Mouse (Mus musculus): ENCODE results near the gene Meioc. TPM values are rescaled to one million over a fixed set of nuclear protein-coding genes. Genes with fewer than 3 reads are reported as not detected.

Gene Meioc
- 9.0 and 9.8 TPM in 2 replicates for total RNA-seq (2012; rRNA removed)

- TF ChIP-seq ZNF384 (IDR thresholded peaks at IDR 0.05; ENCODE audit: low read depth, low read length) (no peak), MAFK (IDR thresholded peaks at IDR 0.05; ENCODE audit: insufficient read depth, low read depth, low read length) (no peak), CHD2 (IDR thresholded peaks at IDR 0.05; ENCODE audit: low read depth, low read length) (no peak), ZC3H11A (IDR thresholded peaks at IDR 0.05; ENCODE audit: borderline replicate concordance, low read depth, low read length) (no peak), HCFC1 (IDR thresholded peaks at IDR 0.05; ENCODE audit: borderline replicate concordance, insufficient read depth, low read length) (no peak)
- DNase-seq (ENCODE audit: low read depth, low spot score) = no peak
- no peaks in the 10 kb centered on the region for H3K36me3 ChIP-seq (ENCODE audit: control insufficient read depth, insufficient read depth, low read length, poor library complexity, severe bottlenecking)
- H3K27ac ChIP-seq (ENCODE audit: insufficient read depth, low read depth, low read length, poor library complexity, severe bottlenecking) = no peak within 1 kb of the TSS
- no peaks in the 10 kb centered on the region for H3K9me3 ChIP-seq (ENCODE audit: control insufficient read depth, insufficient read depth, low read depth, low read length)
- H3K9ac ChIP-seq (ENCODE audit: insufficient read depth, low read depth, low read length, poor library complexity, severe bottlenecking) = no peak within 1 kb of the TSS
- H3K4me3 ChIP-seq (ENCODE audit: insufficient read depth in 1 of 2, low read depth in 1 of 2, low read length in 2 of 2, poor library complexity in 1 of 2, severe bottlenecking in 1 of 2) = no peak within 1 kb of the TSS
- H3K4me1 ChIP-seq (ENCODE audit: control insufficient read depth in 2 of 2, insufficient read depth in 2 of 2, low read length in 2 of 2, poor library complexity in 1 of 2) = peaks cover 0 to 2% of the 10 kb centered on the region in 2 experiments; a peak in 1 of 4 replicates
- in situ Hi-C loops (cut with MboI; ENCODE audit: low sequenced_read_pairs in 2 of 2, unreplicated experiment in 2 of 2) = no loop called here
These were observed at the start of gene Meioc for GRCm38 (mm10) chr11:102663416-102663815. TSS of gene Meioc (plus strand) at chr11:102663716.

- Histone ChIP-seq H3K27ac (ENCODE audit: insufficient read depth, low read depth, low read length, poor library complexity, severe bottlenecking) (no peak overlapping the region), H3K36me3 (ENCODE audit: control insufficient read depth, insufficient read depth, low read length, poor library complexity, severe bottlenecking) (no peaks in the 10 kb centered on the region), H3K4me1 (ENCODE audit: control insufficient read depth in 2 of 2, insufficient read depth in 2 of 2, low read length in 2 of 2, poor library complexity in 1 of 2) (peaks cover 0 to 17% of the 10 kb centered on the region in 2 experiments; a peak in 2 of 4 replicates), H3K9me3 (ENCODE audit: control insufficient read depth, insufficient read depth, low read depth, low read length) (no peaks in the 10 kb centered on the region), H3K9ac (ENCODE audit: insufficient read depth, low read depth, low read length, poor library complexity, severe bottlenecking) (no peak overlapping the region), H3K4me3 (ENCODE audit: insufficient read depth in 1 of 2, low read depth in 1 of 2, low read length in 2 of 2, poor library complexity in 1 of 2, severe bottlenecking in 1 of 2) (no peak overlapping the region)
- no peak for DNase-seq (ENCODE audit: low read depth, low spot score)
- TF ChIP-seq MAFK (IDR thresholded peaks at IDR 0.05; ENCODE audit: insufficient read depth, low read depth, low read length) (no peak), HCFC1 (IDR thresholded peaks at IDR 0.05; ENCODE audit: borderline replicate concordance, insufficient read depth, low read length) (no peak), ZC3H11A (IDR thresholded peaks at IDR 0.05; ENCODE audit: borderline replicate concordance, low read depth, low read length) (no peak), ZNF384 (IDR thresholded peaks at IDR 0.05; ENCODE audit: low read depth, low read length) (no peak), CHD2 (IDR thresholded peaks at IDR 0.05; ENCODE audit: low read depth, low read length) (no peak)
- in situ Hi-C loops (cut with MboI; ENCODE audit: low sequenced_read_pairs in 2 of 2, unreplicated experiment in 2 of 2) = no loop called here
These were observed 44.1 kb upstream of the Meioc start for GRCm38 (mm10) chr11:102619449-102619848.

- Histone ChIP-seq H3K27ac (ENCODE audit: insufficient read depth, low read depth, low read length, poor library complexity, severe bottlenecking) (no peak overlapping the region), H3K36me3 (ENCODE audit: control insufficient read depth, insufficient read depth, low read length, poor library complexity, severe bottlenecking) (no peaks in the 10 kb centered on the region), H3K9ac (ENCODE audit: insufficient read depth, low read depth, low read length, poor library complexity, severe bottlenecking) (peak overlapping the region; percentile 25; the same call in 1 of the 2 replicates), H3K4me3 (ENCODE audit: insufficient read depth in 1 of 2, low read depth in 1 of 2, low read length in 2 of 2, poor library complexity in 1 of 2, severe bottlenecking in 1 of 2) (no peak overlapping the region), H3K9me3 (ENCODE audit: control insufficient read depth, insufficient read depth, low read depth, low read length) (no peaks in the 10 kb centered on the region), H3K4me1 (ENCODE audit: control insufficient read depth in 2 of 2, insufficient read depth in 2 of 2, low read length in 2 of 2, poor library complexity in 1 of 2) (peaks cover 0 to 23% of the 10 kb centered on the region in 2 experiments; a peak in 2 of 4 replicates)
- TF ChIP-seq ZC3H11A (IDR thresholded peaks at IDR 0.05; ENCODE audit: borderline replicate concordance, low read depth, low read length) (no peak), ZNF384 (IDR thresholded peaks at IDR 0.05; ENCODE audit: low read depth, low read length) (no peak), HCFC1 (IDR thresholded peaks at IDR 0.05; ENCODE audit: borderline replicate concordance, insufficient read depth, low read length) (no peak), MAFK (IDR thresholded peaks at IDR 0.05; ENCODE audit: insufficient read depth, low read depth, low read length) (no peak), CHD2 (IDR thresholded peaks at IDR 0.05; ENCODE audit: low read depth, low read length) (no peak)
- no peak for DNase-seq (ENCODE audit: low read depth, low spot score)
- in situ Hi-C loops (cut with MboI; ENCODE audit: low sequenced_read_pairs in 2 of 2, unreplicated experiment in 2 of 2) = no loop called here
These were observed 39.4 kb upstream of the Meioc start for GRCm38 (mm10) chr11:102623876-102624789.

GRCm38 (mm10) chr11:102624888-102625407, 38.6 kb upstream of the Meioc start:
- Histone ChIP-seq H3K4me1 (ENCODE audit: control insufficient read depth in 2 of 2, insufficient read depth in 2 of 2, low read length in 2 of 2, poor library complexity in 1 of 2) (peaks cover 0 to 24% of the 10 kb centered on the region in 2 experiments; a peak in 2 of 4 replicates), H3K9ac (ENCODE audit: insufficient read depth, low read depth, low read length, poor library complexity, severe bottlenecking) (no peak overlapping the region), H3K27ac (ENCODE audit: insufficient read depth, low read depth, low read length, poor library complexity, severe bottlenecking) (no peak overlapping the region), H3K9me3 (ENCODE audit: control insufficient read depth, insufficient read depth, low read depth, low read length) (no peaks in the 10 kb centered on the region), H3K4me3 (ENCODE audit: insufficient read depth in 1 of 2, low read depth in 1 of 2, low read length in 2 of 2, poor library complexity in 1 of 2, severe bottlenecking in 1 of 2) (no peak overlapping the region), H3K36me3 (ENCODE audit: control insufficient read depth, insufficient read depth, low read length, poor library complexity, severe bottlenecking) (no peaks in the 10 kb centered on the region)
- DNase-seq (ENCODE audit: low read depth, low spot score) = no peak
- TF ChIP-seq HCFC1 (IDR thresholded peaks at IDR 0.05; ENCODE audit: borderline replicate concordance, insufficient read depth, low read length) = no peak
- no peak for TF ChIP-seq ZNF384 (IDR thresholded peaks at IDR 0.05; ENCODE audit: low read depth, low read length)
- no peak for TF ChIP-seq ZC3H11A (IDR thresholded peaks at IDR 0.05; ENCODE audit: borderline replicate concordance, low read depth, low read length)
- no peak for TF ChIP-seq MAFK (IDR thresholded peaks at IDR 0.05; ENCODE audit: insufficient read depth, low read depth, low read length)
- no peak for TF ChIP-seq CHD2 (IDR thresholded peaks at IDR 0.05; ENCODE audit: low read depth, low read length)
- in situ Hi-C loops (cut with MboI; ENCODE audit: low sequenced_read_pairs in 2 of 2, unreplicated experiment in 2 of 2) = no loop called here
